Mouse (Mus musculus) bone marrow, adult 2 months (tissue): ENCODE results near the gene Dtx4.

Experiments
- CTCF ChIP-seq: fragments of 200-500 bp; IDR thresholded peaks from 2 replicates; pipeline ENCODE4 v1.5.1; 2011; ENCODE audit warnings: low read length, control low read depth; ENCODE audit not compliant: control insufficient read depth, insufficient read depth
- POLR2A ChIP-seq: fragments of 200-500 bp; IDR thresholded peaks from 2 replicates; pipeline ENCODE4 v1.6.1; 2011; ENCODE audit warnings: low read depth, mild to moderate bottlenecking, control low read depth, low read length, borderline replicate concordance; ENCODE audit not compliant: control insufficient read depth

DNA sequence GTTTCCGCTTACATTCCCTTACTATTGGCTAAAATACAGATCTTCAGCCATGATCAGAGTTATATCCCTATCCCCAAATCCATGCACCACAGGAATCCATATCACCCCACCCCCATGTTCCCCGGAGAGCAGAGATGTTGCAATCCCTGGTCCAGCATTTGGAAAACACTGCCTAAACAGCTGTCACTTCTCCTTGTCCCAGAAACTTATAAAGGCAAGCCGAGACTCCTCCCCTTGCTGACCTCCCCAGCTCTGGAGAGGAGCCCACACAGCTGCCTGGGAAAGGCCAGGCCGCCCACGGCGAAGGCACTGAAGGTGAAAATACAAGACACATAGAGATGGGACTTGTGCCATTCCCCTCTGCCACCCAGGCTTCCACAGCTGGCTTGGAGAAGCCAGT lies 14.4 kb downstream of the Dtx4 start:
- no peak for TF ChIP-seq POLR2A
- TF ChIP-seq CTCF, result no peak
